Mouse (Mus musculus) CD4-positive, CD25-positive, alpha-beta regulatory T cell, adult 2 months (primary cell): ENCODE results near the gene Itga5.

ENCODE experiments used
- DNase-seq: peaks from one replicate; pipeline ENCODE4 v3.0.0-alpha.2; 2012; ENCODE audit warnings: low read depth, low spot score

Gene Itga5

DNA sequence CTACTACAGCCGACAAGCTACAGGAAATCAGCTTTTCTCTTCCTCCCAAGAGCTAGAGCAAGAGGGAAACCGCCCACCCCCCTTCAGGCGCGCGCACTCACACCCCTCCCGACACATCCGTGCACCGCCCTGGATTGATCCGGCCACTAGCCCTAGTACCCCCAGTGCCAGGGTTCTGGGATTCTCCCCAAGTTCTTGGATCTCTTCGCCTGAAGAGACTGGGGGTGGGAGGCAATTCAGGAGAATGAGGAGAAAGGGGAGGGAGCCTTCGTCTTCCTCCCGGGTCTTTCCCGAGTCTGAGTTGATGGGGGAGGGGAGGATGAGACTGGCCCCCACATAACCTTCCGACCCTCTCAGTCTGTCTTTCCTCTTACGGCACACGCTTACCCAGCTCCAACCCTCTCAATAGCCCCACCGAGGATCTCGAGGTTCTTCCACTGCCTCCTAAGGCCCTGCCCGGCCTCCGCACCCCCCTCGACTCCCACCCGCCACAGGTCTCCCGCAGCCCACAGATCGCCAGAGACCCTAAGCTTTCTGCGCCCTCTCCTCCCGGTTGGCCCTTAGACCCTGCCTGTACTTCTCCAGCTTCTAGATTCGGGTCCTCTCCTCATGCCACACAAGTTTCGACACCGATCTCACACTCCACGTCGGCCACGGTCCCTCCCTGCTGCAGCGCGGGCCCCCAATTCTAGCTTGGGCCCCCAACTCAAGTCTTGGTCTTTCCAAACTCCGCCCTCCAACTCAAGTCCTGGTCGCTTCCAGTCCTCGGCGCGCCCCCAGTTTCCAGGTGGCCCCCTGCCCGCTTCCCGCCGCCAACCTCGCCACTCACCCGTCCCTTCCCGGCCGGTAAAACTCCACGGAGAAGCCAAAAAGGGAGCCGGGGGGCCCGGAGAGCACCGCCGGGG is 840 bp downstream of the Itga5 start:
- peak; percentile 70 for DNase-seq

DNA sequence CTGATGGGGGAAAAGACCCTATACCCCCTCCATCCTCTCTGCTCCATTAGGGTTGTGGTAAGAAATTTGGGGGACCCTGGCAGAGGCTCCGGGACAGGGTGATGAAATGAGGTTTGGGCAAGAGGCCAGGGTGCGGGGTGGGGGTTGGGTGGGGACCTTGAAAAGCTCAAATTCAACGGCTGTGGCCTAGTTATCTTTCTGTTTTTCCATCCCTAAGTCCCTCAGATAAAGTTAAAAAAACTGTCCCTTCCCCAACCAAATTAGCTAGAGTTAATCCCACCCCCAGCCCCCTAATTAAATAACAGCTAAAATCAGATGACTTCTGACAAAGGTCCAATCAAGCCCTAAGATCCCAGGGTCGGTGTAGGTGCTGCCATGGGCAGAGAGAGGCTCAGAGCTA is 1.8 kb downstream of the Itga5 start:
- no peak for DNase-seq

GRCm38 (mm10) chr15:103363809-103364208 is 2.8 kb downstream of the Itga5 start:
- DNase-seq, result no peak

DNA sequence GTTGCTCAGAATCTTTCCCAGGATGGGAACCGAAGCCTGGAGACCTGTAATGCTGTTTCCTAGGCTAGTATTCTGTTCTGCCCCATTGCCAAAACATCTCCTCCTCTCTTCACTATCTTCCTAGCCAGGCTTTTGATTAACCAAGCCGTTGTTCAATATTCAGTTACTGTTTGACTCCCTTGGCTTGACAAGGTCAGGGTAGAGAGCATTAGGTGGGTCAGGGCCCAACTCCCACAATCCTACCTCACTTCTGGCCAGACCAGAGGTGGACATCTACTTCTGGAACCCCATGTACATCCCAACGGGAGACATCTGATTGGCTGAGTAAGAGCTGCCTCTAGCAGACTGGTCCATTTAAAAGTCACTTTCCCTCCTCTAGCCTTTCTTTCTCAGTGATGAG is 3.6 kb downstream of the Itga5 start:
- DNase-seq, result no peak

GRCm38 (mm10) chr15:103362333-103362732 is 4.2 kb downstream of the Itga5 start:
- no peak for DNase-seq

- DNase-seq, result no peak
These were observed 5.3 kb downstream of the Itga5 start for GRCm38 (mm10) chr15:103361269-103361668.

GRCm38 (mm10) chr15:103359869-103360602 is 6.5 kb downstream of the Itga5 start:
- no peak for DNase-seq

DNA sequence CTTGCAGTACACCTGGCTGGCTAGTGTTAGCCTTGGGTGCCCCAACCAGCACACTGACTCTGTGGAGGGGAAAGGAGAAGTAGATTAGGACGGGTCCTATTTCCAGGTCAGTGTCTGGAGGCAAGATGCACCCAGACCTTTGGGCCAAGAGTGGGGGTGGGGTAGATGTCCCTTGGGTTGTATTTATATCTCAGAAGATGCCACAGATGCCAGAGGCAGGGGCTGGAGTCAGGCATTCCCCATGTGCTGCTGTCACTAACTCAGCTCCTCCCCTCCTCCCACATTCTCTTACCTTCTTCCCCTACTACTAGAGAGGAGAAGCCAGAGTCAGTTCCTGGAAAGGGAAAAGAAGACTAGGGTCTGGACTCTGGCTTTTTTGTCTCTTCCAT is 7.4 kb downstream of the Itga5 start:
- DNase-seq, result no peak

DNA sequence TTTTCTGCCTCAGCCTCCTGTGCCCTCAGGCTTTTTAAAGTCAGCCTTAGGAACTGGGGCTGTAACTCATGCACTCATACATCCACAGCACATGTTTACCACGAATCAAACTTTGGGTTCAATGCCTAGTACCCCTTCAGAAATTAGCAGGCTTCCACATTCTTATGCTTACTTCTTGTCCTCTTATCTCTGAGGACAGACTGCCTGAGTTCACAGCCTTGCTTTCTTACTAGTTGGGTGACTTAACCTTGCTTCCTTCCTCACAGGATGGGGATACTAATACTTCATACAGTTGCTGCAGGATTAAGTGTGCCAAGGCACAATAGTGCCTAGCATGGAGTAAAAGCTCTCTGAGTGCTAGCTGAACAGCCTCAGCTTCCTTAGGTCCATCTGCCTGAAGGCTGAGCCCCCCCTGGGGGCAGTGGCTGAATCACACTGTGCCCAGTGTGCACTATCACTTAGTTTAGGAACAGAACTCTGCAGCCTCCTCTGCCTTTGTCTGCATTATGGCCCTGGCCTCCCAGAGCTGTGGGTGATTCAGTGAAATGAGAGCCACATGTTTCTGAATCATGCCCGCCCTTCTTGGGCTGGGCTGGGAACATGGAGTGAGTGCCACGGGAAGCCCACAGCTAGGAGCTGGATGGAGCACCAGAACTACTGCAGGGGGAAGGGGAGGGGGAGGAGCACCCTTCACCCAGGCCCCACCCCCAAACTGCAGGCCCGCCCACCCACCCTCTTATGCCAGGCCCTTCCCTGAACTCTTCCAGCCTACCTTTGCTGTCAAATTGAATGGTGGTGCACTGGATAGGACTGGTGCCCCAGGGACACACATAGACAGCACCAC is 8.1 kb downstream of the Itga5 start:
- no peak for DNase-seq

- DNase-seq, result no peak
These were observed 8.7 kb downstream of the Itga5 start for GRCm38 (mm10) chr15:103357817-103358216.

GRCm38 (mm10) chr15:103356130-103356529 is 10.4 kb downstream of the Itga5 start:
- DNase-seq, result no peak

DNA sequence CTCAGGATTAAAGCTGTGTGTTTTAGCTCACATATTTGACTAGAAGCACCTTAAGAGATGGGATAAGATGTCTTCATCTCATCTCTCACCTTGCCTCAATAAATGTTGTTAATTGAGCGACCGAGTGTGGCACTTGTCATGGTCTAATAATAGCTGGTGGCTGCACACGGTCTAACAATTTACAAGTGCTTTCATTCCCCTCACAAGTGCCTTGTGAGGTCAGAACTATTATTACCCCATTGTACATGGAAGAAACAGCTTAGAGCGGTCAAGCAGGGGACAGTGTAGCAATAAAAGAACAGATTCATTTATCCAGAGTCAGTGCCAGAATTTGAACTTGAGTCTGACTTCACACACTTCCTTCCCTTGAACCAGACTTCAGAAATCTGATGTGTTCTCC is 11.1 kb downstream of the Itga5 start:
- DNase-seq, result no peak

DNA sequence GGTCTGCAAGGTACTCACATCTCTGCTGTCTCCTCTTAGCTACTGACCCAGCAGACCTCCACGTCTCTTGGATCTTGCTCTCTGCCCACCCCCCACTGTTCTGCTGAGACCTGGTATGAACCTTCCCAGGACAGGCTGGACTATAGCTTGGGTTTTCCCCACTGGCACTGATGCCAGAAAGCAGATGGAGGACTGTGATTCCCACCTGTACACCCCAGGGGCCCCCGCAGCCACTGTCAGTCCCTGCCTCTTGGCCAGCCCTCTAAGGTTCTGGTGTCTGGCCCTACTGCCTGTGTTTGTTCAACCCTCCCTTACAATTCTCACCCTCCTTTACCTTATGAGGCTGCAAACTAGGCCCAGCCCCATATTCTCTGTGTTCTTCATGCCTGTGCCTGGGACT is 11.9 kb downstream of the Itga5 start:
- DNase-seq, result no peak

- no peak for DNase-seq
These were observed 12.9 kb downstream of the Itga5 start for GRCm38 (mm10) chr15:103353511-103354256.

- peak; percentile 77 for DNase-seq
These were observed 13.7 kb downstream of the Itga5 start for GRCm38 (mm10) chr15:103352856-103353255.

GRCm38 (mm10) chr15:103347275-103347684 is 19.3 kb downstream of the Itga5 start:
- peak; percentile 77 for DNase-seq

DNA sequence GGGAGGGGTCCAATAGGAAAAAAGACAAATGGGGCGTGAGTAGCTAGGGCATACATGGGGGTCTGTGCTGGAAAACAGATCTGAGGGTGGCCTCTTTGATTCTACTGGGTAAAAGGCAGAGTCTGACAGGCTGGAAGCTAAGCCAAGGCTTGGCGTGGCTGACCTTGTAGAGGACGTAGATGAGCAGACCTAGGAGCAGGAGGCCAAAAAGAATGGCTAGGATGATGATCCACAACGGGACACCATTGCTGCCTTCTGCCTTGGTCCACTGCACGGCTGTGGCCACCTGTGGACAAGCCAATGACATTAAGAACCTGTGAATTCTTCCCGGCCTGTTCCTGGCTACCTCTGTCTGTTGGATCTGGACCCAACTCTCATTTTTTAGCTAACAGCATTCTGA is 20.8 kb downstream of the Itga5 start:
- no peak for DNase-seq

DNA sequence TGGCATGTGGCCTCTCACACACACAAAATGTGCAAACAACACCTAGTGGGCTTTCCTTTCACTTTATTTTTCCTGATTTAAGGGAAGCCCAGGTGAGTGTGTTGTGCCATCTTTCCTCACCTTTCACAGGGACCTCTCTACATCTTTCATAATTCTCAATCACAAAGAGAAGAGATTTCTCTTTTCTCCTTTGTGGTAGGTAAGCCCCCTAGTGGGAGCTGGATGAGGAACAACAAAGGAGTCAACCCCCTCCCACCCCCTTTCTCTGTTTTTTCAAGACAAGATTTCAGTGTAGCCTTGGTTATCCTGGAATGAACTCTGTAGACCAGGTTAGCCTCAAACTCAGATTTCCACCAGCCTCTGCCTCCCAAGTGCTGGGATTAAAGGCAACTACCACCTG is 23.0 kb downstream of the Itga5 start:
- no peak for DNase-seq

GRCm38 (mm10) chr15:103343008-103343407 is 23.6 kb downstream of the Itga5 start:
- DNase-seq, result no peak

DNA sequence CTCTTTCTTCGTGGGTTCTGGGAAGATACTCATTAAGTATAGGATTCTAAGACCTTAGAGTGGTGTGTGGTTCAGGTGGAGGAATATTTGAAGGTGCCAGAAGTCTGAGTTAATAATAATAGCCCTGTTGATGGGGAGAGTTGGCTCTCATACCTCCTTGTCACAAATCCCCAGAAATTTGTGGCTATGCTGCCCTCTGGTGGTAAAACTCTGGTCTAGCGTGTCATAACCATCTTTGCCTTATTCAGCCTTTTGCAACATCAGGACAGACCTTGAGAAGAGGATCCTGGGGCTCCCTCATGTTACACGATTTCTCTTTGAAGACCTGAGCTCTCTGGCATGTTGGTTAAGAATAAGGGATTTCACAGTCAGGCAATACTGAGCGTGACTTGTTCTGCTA is 24.1 kb downstream of the Itga5 start:
- DNase-seq, result peak; percentile 84

GRCm38 (mm10) chr15:103341547-103341946 is 25.0 kb downstream of the Itga5 start:
- no peak for DNase-seq
